Mouse (Mus musculus): Measurements from ENCODE around the gene Tmem145. TPM values are rescaled to one million over a fixed set of nuclear protein-coding genes. Genes with fewer than 3 reads are reported as not detected.

Gene Tmem145
- polyA plus RNA-seq, 1 experiment: 116 TPM

GRCm38 (mm10) chr7:25269545-25270271 lies 36.2 kb upstream of the Tmem145 start:
- H3K4me1 ChIP-seq (ENCODE audit: control insufficient read depth, insufficient read depth, low read length): peaks cover 13% of the 10 kb centered on the region
- no peak overlapping the region for H3K27ac ChIP-seq (ENCODE audit: insufficient read depth, low read length)
- H3K4me3 ChIP-seq (ENCODE audit: insufficient read depth, low read length): peak overlapping the region; percentile 82; the same call in 1 of the 2 replicates
- TF ChIP-seq CTCF (IDR thresholded peaks at IDR 0.05; ENCODE audit: extremely low read depth, insufficient read depth, low read length) (no peak), POLR2A (IDR thresholded peaks at IDR 0.05; ENCODE audit: extremely low read depth, insufficient read depth, low read length) (no peak)

DNA sequence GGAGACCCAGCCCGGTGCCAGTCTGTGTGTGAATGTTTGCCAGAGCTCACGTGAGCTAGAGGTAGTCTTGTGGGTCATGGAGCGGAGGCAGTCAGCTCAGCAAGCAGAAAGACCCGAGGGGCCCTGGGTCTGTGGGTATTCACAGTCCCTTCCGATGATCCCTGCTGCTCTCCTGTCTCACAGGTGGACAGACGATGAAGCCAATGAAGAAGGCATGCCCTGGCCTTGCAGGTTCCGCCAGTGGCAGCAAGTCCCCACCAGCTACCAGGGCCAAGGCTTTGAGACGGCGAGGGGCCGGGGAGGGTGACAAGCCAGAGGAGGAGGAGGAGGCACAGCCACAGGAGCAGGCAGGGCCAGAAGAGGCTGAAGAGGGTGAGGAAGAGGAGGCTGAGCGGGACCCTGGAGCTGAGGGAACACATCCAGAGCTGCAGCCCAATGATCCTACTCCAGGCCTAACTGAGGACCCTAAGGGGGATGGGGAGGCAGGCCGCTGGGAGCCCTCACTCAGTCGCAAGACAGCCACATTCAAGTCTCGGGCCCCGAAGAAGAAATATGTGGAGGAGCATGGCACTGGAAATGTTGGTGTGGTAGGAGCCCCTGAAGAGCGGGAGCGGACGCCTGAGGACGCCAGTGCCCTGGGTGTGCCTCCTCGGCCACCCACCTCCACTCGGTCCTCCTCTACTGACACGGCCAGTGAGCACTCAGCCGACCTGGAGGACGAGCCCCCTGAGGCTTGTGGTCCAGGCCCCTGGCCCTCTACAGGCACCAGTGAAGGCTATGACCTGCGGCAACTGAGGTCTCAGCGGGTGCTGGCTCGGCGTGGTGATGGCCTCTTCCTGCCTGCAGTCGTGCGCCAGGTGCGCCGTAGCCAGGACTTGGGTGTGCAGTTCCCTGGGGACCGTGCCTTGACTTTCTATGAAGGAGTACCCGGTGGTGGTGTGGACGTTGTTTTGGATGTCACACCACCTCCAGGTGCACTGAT lies 35.0 kb upstream of the Tmem145 start:
- Histone ChIP-seq H3K4me3 (ENCODE audit: insufficient read depth, low read length) (no peak overlapping the region), H3K27ac (ENCODE audit: insufficient read depth, low read length) (no peak overlapping the region), H3K4me1 (ENCODE audit: control insufficient read depth, insufficient read depth, low read length) (peaks cover 15% of the 10 kb centered on the region)
- TF ChIP-seq CTCF (IDR thresholded peaks at IDR 0.05; ENCODE audit: extremely low read depth, insufficient read depth, low read length) (no peak), POLR2A (IDR thresholded peaks at IDR 0.05; ENCODE audit: extremely low read depth, insufficient read depth, low read length) (no peak)

DNA sequence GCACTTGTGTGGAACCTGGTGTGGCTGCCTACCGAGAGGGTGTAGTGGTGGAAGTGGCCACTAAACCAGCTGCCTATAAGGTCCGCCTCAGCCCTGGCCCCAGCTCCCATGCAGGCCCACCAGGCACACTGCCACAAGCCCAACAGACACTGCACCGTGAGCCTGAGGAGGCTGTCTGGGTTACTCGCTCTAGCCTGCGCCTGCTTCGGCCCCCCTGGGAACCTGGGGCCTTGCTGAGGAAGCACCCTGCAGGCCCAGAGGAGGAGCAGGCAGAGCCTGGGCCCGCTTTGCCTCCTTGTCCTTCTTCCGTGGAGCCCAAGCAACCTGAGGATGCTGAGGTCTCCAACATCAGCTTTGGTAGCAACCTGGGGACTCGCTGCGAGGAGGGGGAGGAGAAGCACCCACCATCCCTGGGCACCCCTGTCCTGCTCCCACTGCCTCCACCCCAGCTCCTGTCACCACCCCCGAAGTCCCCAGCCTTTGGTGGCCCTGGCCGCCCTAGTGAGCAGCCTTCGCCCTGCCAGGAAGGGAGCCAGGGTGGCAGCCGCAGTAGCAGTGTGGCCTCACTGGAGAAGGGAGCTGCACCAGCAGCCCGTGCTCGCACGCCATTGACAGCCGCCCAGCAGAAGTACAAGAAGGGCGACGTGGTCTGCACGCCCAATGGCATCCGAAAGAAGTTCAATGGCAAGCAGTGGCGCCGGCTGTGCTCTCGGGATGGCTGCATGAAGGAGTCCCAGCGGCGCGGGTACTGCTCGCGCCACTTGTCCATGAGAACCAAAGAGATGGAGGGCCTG lies 34.1 kb upstream of the Tmem145 start:
- no peak for TF ChIP-seq CTCF (IDR thresholded peaks at IDR 0.05; ENCODE audit: extremely low read depth, insufficient read depth, low read length)
- no peak for TF ChIP-seq POLR2A (IDR thresholded peaks at IDR 0.05; ENCODE audit: extremely low read depth, insufficient read depth, low read length)
- H3K4me1 ChIP-seq (ENCODE audit: control insufficient read depth, insufficient read depth, low read length): peaks cover 18% of the 10 kb centered on the region
- no peak overlapping the region for H3K4me3 ChIP-seq (ENCODE audit: insufficient read depth, low read length)
- no peak overlapping the region for H3K27ac ChIP-seq (ENCODE audit: insufficient read depth, low read length)

GRCm38 (mm10) chr7:25272445-25273258 lies 33.3 kb upstream of the Tmem145 start:
- no peak overlapping the region for H3K27ac ChIP-seq (ENCODE audit: insufficient read depth, low read length)

DNA sequence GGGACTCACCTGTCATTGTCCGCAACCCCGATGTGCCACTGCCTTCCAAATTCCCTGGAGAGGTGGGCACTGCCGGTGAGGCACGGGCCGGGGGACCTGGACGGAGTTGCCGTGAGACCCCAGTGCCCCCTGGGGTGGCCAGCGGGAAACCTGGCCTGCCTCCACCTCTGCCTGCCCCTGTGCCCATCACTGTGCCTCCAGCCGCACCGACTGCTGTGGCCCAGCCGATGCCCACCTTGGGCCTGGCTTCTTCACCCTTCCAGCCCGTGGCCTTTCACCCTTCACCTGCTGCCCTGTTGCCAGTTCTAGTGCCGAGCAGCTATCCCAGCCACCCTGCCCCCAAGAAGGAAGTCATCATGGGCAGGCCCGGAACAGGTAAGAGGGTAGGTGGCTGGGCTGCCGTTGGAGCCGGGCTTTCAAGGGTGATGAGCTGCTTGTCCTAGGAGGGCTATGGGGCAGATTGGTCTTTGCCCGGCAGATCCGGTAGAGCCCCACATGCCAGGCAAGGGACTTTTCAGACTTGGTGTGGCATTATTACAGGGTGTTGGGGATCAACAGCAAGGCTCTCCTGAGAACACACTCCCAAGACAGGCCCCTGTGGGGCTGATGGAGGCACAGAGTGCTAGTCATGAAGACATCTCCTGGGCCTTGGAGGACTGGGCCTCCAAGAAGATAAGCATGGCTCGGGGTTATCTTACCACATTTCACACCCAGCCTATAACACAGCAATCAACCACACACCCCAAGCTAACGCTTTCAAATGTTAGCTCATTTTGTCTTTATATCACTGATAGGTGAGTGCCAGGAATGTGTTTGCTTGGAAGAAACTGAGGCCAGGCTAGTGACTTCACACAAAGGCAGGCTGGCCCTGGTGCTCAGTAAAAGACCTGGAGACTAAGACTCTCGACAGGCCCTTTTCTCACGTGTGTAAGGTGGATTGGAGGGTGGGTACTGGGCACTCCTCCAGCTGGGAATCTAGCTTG lies 32.4 kb upstream of the Tmem145 start:
- peaks cover 18% of the 10 kb centered on the region for H3K4me1 ChIP-seq (ENCODE audit: control insufficient read depth, insufficient read depth, low read length)
- H3K27ac ChIP-seq (ENCODE audit: insufficient read depth, low read length): no peak overlapping the region
- TF ChIP-seq POLR2A (IDR thresholded peaks at IDR 0.05; ENCODE audit: extremely low read depth, insufficient read depth, low read length): no peak
- TF ChIP-seq CTCF (IDR thresholded peaks at IDR 0.05; ENCODE audit: extremely low read depth, insufficient read depth, low read length): no peak
- no peak overlapping the region for H3K4me3 ChIP-seq (ENCODE audit: insufficient read depth, low read length)

More at GRCm38 (mm10) chr7:25272445-25273258, 33.3 kb upstream of the Tmem145 start:
- H3K4me1 ChIP-seq (ENCODE audit: control insufficient read depth, insufficient read depth, low read length): peaks cover 18% of the 10 kb centered on the region
- no peak for TF ChIP-seq CTCF (IDR thresholded peaks at IDR 0.05; ENCODE audit: extremely low read depth, insufficient read depth, low read length)
- no peak for TF ChIP-seq POLR2A (IDR thresholded peaks at IDR 0.05; ENCODE audit: extremely low read depth, insufficient read depth, low read length)
- H3K4me3 ChIP-seq (ENCODE audit: insufficient read depth, low read length): no peak overlapping the region

GRCm38 (mm10) chr7:25274571-25274970 lies 31.3 kb upstream of the Tmem145 start:
- TF ChIP-seq POLR2A (IDR thresholded peaks at IDR 0.05; ENCODE audit: extremely low read depth, insufficient read depth, low read length) (no peak), CTCF (IDR thresholded peaks at IDR 0.05; ENCODE audit: extremely low read depth, insufficient read depth, low read length) (no peak)
- H3K4me1 ChIP-seq (ENCODE audit: control insufficient read depth, insufficient read depth, low read length): peaks cover 16% of the 10 kb centered on the region
- no peak overlapping the region for H3K27ac ChIP-seq (ENCODE audit: insufficient read depth, low read length)
- H3K4me3 ChIP-seq (ENCODE audit: insufficient read depth, low read length): no peak overlapping the region

- no peak for TF ChIP-seq POLR2A (IDR thresholded peaks at IDR 0.05; ENCODE audit: extremely low read depth, insufficient read depth, low read length)
- no peak for TF ChIP-seq CTCF (IDR thresholded peaks at IDR 0.05; ENCODE audit: extremely low read depth, insufficient read depth, low read length)
- H3K4me1 ChIP-seq (ENCODE audit: control insufficient read depth, insufficient read depth, low read length): peaks cover 12% of the 10 kb centered on the region
- no peak overlapping the region for H3K4me3 ChIP-seq (ENCODE audit: insufficient read depth, low read length)
- H3K27ac ChIP-seq (ENCODE audit: insufficient read depth, low read length): no peak overlapping the region
Observed at GRCm38 (mm10) chr7:25274996-25275395, 30.9 kb upstream of the Tmem145 start.
